Mouse (Mus musculus) cerebellum, adult 2 months (tissue): ENCODE data around the gene Gm5617. TPM values are rescaled to one million over a fixed set of nuclear protein-coding genes. Genes with fewer than 3 reads are reported as not detected.

ENCODE experiments used
- DNase-seq, 2 experiments: peaks; one replicate each; pipeline ENCODE4 v3.0.0; 2021
- H3K27ac ChIP-seq: fragments of 200-500 bp; 2 replicates; pipeline ENCODE4 v1.5.1; 2012; ENCODE audit warnings: low read length, control low read depth, inconsistent platforms; ENCODE audit not compliant: insufficient read depth
- H3K27me3 ChIP-seq: fragments of 200-500 bp; 2 replicates; pipeline ENCODE4 v1.6.1; 2012; ENCODE audit warnings: inconsistent platforms, mild to moderate bottlenecking, low read length, moderate library complexity; ENCODE audit not compliant: control insufficient read depth, insufficient read depth
- H3K4me1 ChIP-seq: fragments of 200-500 bp; 2 replicates; pipeline ENCODE4 v1.6.1; 2011; ENCODE audit warnings: low read length; ENCODE audit not compliant: control insufficient read depth, insufficient read depth
- H3K4me3 ChIP-seq: fragments of 200-500 bp; replicated peaks from 2 replicates; pipeline ENCODE3; 2011; ENCODE audit warnings: mild to moderate bottlenecking, low read depth, low read length, control low read depth; ENCODE audit not compliant: insufficient read depth
- CTCF ChIP-seq: fragments of 200-500 bp; IDR thresholded peaks from 2 replicates; pipeline ENCODE4 v1.5.1; 2011; ENCODE audit warnings: low read depth, mild to moderate bottlenecking, control low read depth, low read length, moderate library complexity, borderline replicate concordance; ENCODE audit not compliant: insufficient read depth
- POLR2A ChIP-seq: fragments of 200-500 bp; IDR thresholded peaks from 2 replicates; pipeline ENCODE4 v1.6.1; 2011; ENCODE audit warnings: low read length, control low read depth, borderline replicate concordance; ENCODE audit not compliant: insufficient read depth
- WGBS: fragments of 180-500 bp; shearing (Covaris S2); methylation state at CpG from one replicate; pipeline ENCODE4 v1.1.7; 2018; 5-methylcytosine and 5-hydroxymethylcytosine counted together
- polyA plus RNA-seq: library from polyadenylated mRNA; depleted of rRNA; stranded (reverse); fragments of >200 nt; gene quantifications from 2 replicates; pipeline ENCODE4 v1.2.3, GENCODE M21; 2012; rRNA removed

The Gm5617 gene
- 16.1 and 16.2 TPM in 2 replicates for polyA plus RNA-seq

- WGBS = under 1% methylated on average over 72 of the region's 72 CpGs
- TF ChIP-seq POLR2A (peak; percentile 93), CTCF (no peak)
These were observed at the start of gene Gm5617, which contains the start of gene Rbm7 for GRCm38 (mm10) chr9:48494817-48495547. TSS of gene Gm5617 (plus strand) at chr9:48495442. TSS of gene Rbm7 (minus strand) at chr9:48495299.

GRCm38 (mm10) chr9:48447783-48448209, 47.4 kb upstream of the Gm5617 start:
- no peak overlapping the region for H3K4me3 ChIP-seq
- H3K4me1 ChIP-seq = no peaks in the 10 kb centered on the region
- DNase-seq = no peak
- no peaks in the 10 kb centered on the region for H3K27me3 ChIP-seq
- TF ChIP-seq POLR2A (no peak), CTCF (peak; percentile 25; the same call in 1 of the 2 replicates)
- H3K27ac ChIP-seq = no peak overlapping the region
- 32% methylated on average over 5 of the region's 5 CpGs for WGBS

More at GRCm38 (mm10) chr9:48494817-48495547, at the start of gene Gm5617, which contains the start of gene Rbm7:
- DNase-seq = peak; percentile 95 to 96
- no peaks in the 10 kb centered on the region for H3K4me1 ChIP-seq
- H3K4me3 ChIP-seq = peak within 1 kb of the TSS; percentile 91
- no peaks in the 10 kb centered on the region for H3K27me3 ChIP-seq
- H3K27ac ChIP-seq = peak within 1 kb of the TSS; percentile 86

GRCm38 (mm10) chr9:48450066-48450465, 45.2 kb upstream of the Gm5617 start:
- no peak overlapping the region for H3K4me3 ChIP-seq
- TF ChIP-seq CTCF = no peak
- TF ChIP-seq POLR2A = no peak
- H3K4me1 ChIP-seq = no peaks in the 10 kb centered on the region
- H3K27ac ChIP-seq = no peak overlapping the region
- no peaks in the 10 kb centered on the region for H3K27me3 ChIP-seq
- DNase-seq = no peak
- 91% methylated on average over 17 of the region's 17 CpGs for WGBS

GRCm38 (mm10) chr9:48455961-48456360, 39.3 kb upstream of the Gm5617 start:
- H3K4me3 ChIP-seq = no peak overlapping the region
- H3K27me3 ChIP-seq = no peaks in the 10 kb centered on the region
- WGBS = 78% methylated on average over 3 of the region's 3 CpGs
- no peak overlapping the region for H3K27ac ChIP-seq
- H3K4me1 ChIP-seq = no peaks in the 10 kb centered on the region
- DNase-seq = no peak
- TF ChIP-seq POLR2A (no peak), CTCF (no peak)

GRCm38 (mm10) chr9:48458879-48459278, 36.4 kb upstream of the Gm5617 start:
- WGBS = 71% methylated on average over 3 of the region's 3 CpGs
- H3K27ac ChIP-seq = no peak overlapping the region
- DNase-seq = no peak
- H3K4me1 ChIP-seq = no peaks in the 10 kb centered on the region
- TF ChIP-seq CTCF (no peak), POLR2A (no peak)
- H3K4me3 ChIP-seq = no peak overlapping the region
- no peaks in the 10 kb centered on the region for H3K27me3 ChIP-seq

- no peak overlapping the region for H3K4me3 ChIP-seq
- no peak for TF ChIP-seq CTCF
- no peak for TF ChIP-seq POLR2A
- no peak overlapping the region for H3K27ac ChIP-seq
- DNase-seq = no peak
- H3K4me1 ChIP-seq = no peaks in the 10 kb centered on the region
- H3K27me3 ChIP-seq = no peaks in the 10 kb centered on the region
- 89% methylated on average over 5 of the region's 5 CpGs for WGBS
These were observed 35.9 kb upstream of the Gm5617 start for GRCm38 (mm10) chr9:48459391-48459790.

GRCm38 (mm10) chr9:48460720-48461119, 34.5 kb upstream of the Gm5617 start:
- Histone ChIP-seq H3K4me1 (no peaks in the 10 kb centered on the region), H3K4me3 (no peak overlapping the region), H3K27ac (no peak overlapping the region), H3K27me3 (no peaks in the 10 kb centered on the region)
- TF ChIP-seq CTCF (no peak), POLR2A (no peak)
- 93% methylated on average over 8 of the region's 8 CpGs for WGBS
- DNase-seq = no peak

DNA sequence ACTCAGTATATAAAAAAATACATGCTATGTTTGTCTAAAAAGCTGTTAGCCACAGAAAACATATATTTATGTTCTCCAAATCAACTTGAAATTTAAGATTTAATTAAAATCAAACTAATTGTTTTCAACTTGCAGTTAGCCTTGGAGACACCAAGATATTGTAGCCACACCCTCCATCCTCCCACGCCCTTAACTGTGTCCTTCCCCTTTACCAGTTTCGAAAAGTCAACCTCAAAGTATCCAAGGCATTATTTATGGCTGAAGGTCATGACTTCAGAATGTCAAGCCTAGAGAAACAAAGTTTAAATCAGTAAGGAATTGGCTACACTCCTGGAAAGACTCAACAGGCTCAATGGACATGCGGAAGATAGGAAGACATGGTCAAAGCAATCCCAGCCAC, 33.7 kb upstream of the Gm5617 start:
- Histone ChIP-seq H3K4me3 (no peak overlapping the region), H3K4me1 (no peaks in the 10 kb centered on the region), H3K27me3 (no peaks in the 10 kb centered on the region), H3K27ac (no peak overlapping the region)
- TF ChIP-seq POLR2A = no peak
- no peak for TF ChIP-seq CTCF
- no peak for DNase-seq
- 89% methylated on average over 3 of the region's 3 CpGs for WGBS
